Mouse (Mus musculus): Measurements from ENCODE around the gene Ctu2.

DNA sequence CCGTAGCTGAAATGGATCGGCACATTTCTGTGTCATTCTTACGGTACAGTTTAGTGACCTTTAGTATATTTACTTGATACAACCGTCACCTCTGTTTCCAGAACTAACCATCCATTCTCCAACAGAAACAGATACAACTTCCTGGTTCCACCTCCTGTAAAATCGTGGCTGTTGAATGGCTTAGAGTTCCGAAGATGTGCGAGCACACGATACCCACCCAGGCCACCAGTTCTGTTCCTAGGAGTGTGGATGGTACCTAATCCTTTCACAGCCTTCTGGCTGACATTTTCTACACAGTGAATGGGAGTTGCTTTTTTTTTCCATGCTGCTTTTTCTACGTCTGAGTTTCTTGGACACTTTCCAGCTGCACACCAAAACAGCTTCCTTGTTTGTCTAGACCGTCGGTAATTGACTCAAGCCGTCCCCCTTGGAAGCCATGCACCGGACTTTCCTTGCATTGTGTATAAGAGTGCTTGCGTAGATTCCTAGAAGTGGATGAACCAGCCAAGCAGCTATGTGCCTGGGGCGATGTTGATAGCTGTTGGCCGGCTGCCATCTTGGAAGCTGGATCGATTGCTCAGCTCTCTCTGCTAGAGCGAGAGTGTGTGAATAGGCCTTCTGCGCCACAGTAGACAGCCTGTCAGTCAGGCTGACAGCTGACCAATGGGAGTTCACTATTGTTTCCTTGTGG lies 31.7 kb upstream of the Ctu2 start:
- TF ChIP-seq CTCF (IDR thresholded peaks at IDR 0.05; ENCODE audit: borderline replicate concordance, insufficient read depth, low read depth, low read length): no peak
- TF ChIP-seq POLR2A (IDR thresholded peaks at IDR 0.05; ENCODE audit: borderline replicate concordance, insufficient read depth, low read length): 0 out of 2 replicates have a peak, but pooled peaks have one; percentile 21

All from cerebellum, adult 2 months (tissue).